Mouse (Mus musculus): ENCODE measurements around the gene Bsn. TPM values are rescaled to one million over a fixed set of nuclear protein-coding genes. Genes with fewer than 3 reads are reported as not detected.

Bsn gene
- polyA plus RNA-seq, 1 experiment from 2014 or later, result 0.59 TPM

DNA sequence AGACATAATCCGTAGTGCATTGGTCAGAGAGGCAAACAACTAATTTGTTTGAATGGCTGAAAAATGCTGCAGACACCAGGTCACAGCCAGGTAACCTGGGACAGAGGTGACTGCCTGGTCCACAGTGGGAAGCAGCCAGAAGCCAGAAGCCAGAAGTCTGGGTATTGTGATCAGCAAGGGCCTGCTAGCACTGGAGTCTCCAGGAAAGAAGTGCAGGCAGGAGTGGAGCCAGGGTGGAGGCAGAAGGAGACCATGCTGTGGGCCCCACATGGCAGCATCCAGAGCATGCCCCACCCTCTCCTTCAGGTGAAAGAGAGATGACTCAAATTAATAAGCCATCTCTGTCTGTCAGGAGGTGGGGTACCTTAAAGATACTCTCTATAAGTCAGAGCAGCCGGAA is 46.7 kb downstream of the Bsn start:
- Histone ChIP-seq H3K27ac (ENCODE audit: low read depth) (no peak overlapping the region), H3K4me2 (ENCODE audit: low read depth, low read length) (no peak overlapping the region), H3K9me3 (ENCODE audit: low read length) (no peaks in the 10 kb centered on the region), H3K27me3 (ENCODE audit: insufficient read depth, low read length) (no peaks in the 10 kb centered on the region), H3K9ac (replicated peaks) (no peak overlapping the region), H3K4me1 (ENCODE audit: insufficient read depth) (no peaks in the 10 kb centered on the region), H3K4me3 (ENCODE audit: low read depth, low read length) (no peak overlapping the region), H3K36me3 (replicated peaks; ENCODE audit: insufficient read depth, low read length) (no peaks in the 10 kb centered on the region)
- TF ChIP-seq EP300 (IDR thresholded peaks at IDR 0.05; ENCODE audit: low read depth) (no peak), CTCF (IDR thresholded peaks at IDR 0.05; ENCODE audit: low read depth) (no peak)
- ATAC-seq, result no peak
- WGBS (ENCODE audit: insufficient replicate concordance), result 73% methylated on average over 2 of the region's 2 CpGs
- no peak for DNase-seq

DNA sequence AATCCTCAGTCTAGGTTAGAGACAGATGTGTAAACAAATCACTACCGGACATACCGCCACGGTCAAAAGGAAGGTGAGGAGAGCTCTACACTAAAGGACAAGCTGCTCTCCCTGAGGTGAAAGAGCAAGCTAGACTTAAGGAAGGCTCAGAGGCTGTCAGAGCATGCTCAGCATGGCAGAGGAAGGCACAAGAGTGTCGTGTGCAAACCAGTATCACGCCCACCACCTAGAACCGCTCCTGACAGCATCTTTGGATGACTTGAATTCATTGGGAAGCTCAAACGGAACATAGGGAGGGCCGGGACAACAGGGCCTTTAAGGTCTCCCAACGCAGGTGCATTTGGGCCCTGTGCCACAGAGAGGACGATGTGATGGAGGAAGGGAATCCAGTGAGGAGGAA is 48.8 kb downstream of the Bsn start:
- Histone ChIP-seq H3K4me3 (ENCODE audit: low read depth, low read length) (no peak overlapping the region), H3K27me3 (ENCODE audit: insufficient read depth, low read length) (no peaks in the 10 kb centered on the region), H3K9me3 (ENCODE audit: low read length) (no peaks in the 10 kb centered on the region), H3K27ac (ENCODE audit: low read depth) (no peak overlapping the region), H3K4me2 (ENCODE audit: low read depth, low read length) (no peak overlapping the region), H3K4me1 (ENCODE audit: insufficient read depth) (no peaks in the 10 kb centered on the region), H3K36me3 (replicated peaks; ENCODE audit: insufficient read depth, low read length) (no peaks in the 10 kb centered on the region), H3K9ac (replicated peaks) (no peak overlapping the region)
- ATAC-seq (no peak), DNase-seq (no peak)
- WGBS (ENCODE audit: insufficient replicate concordance), result 79% methylated on average over 10 of the region's 10 CpGs
- TF ChIP-seq EP300 (IDR thresholded peaks at IDR 0.05; ENCODE audit: low read depth) (no peak), CTCF (IDR thresholded peaks at IDR 0.05; ENCODE audit: low read depth) (no peak)

DNA sequence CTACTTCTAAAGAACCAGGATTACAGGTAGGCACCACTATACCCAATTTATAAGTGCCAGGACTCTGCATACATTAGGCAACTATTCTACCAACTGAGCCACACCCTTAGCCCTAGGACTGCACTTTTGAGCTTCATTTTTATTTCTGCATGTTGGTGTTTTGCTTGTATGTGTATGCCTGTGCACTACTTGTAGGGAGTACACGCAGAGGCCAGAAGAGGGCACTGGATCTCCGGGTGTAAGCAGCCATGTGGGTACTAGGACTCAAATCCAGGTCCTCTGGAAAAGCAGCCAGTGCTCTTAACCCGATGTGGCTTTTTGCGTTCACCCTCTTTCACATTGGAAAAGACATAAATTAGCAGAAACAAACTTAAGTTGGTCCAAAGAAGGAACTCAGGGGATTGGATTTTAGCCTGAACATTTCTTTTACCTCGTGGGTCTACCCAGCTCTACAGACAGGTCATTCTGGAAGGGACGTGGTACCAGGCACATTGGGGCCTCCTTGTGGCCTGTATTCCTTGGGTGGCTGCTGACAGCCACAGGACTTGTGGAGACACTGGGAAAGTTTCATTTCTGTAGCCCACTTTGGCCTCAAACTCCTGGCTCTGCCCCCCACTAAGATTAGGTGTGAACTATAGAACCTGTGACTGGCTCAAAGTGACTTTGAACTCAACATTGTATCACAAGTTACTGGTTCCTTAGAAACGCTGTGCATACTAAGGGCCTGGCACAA is 50.1 kb downstream of the Bsn start:
- Histone ChIP-seq H3K27ac (ENCODE audit: low read depth) (no peak overlapping the region), H3K4me2 (ENCODE audit: low read depth, low read length) (no peak overlapping the region), H3K9me3 (ENCODE audit: low read length) (no peaks in the 10 kb centered on the region), H3K4me3 (ENCODE audit: low read depth, low read length) (no peak overlapping the region), H3K4me1 (ENCODE audit: insufficient read depth) (no peaks in the 10 kb centered on the region), H3K36me3 (replicated peaks; ENCODE audit: insufficient read depth, low read length) (no peaks in the 10 kb centered on the region), H3K9ac (replicated peaks) (no peak overlapping the region), H3K27me3 (ENCODE audit: insufficient read depth, low read length) (no peaks in the 10 kb centered on the region)
- DNase-seq (no peak), ATAC-seq (peak; percentile 60)
- WGBS (ENCODE audit: insufficient replicate concordance), result 70% methylated on average over 7 of the region's 7 CpGs
- TF ChIP-seq CTCF (IDR thresholded peaks at IDR 0.05; ENCODE audit: low read depth) (peak; percentile 42), EP300 (IDR thresholded peaks at IDR 0.05; ENCODE audit: low read depth) (no peak)

DNA sequence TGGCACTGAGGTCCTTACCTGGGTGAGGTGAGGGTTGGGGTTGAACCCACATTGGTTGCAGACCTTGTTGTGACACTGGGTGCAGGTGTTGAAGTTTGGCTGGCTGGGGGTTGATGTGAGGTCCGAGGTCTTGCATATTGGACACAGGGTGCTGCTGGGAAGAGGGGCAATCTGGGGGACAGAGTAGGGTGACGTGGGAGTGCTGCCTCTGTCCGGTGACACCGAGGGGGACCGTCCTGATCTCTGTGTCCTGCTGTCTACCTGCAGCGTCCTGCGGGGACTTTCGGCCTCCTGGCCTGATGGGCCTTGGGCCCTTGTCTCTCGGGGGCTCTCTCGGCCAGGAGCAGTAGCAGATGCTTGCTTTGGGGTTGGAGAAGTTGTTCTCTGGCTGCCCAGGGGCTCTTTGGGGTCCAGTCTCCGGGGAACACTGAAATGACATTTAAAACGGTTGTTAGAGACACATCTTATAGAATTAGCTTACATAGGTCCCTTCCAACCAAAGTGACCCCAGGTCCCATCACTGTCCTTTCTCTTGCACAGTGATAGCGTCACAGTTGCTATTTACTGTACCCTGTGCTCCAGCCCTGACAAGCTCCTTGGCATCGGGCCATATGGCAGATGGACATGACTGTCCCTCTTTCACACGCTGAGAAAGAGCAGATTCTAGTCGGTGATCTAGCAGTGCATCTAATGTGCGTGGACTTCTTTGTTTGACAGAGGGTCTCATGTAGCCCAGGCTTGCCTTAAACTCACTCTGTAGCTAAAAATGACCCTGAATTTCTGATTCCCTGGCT is 50.8 kb downstream of the Bsn start:
- Histone ChIP-seq H3K27me3 (ENCODE audit: insufficient read depth, low read length) (no peaks in the 10 kb centered on the region), H3K4me2 (ENCODE audit: low read depth, low read length) (no peak overlapping the region), H3K36me3 (replicated peaks; ENCODE audit: insufficient read depth, low read length) (no peaks in the 10 kb centered on the region), H3K9me3 (ENCODE audit: low read length) (no peaks in the 10 kb centered on the region), H3K4me3 (ENCODE audit: low read depth, low read length) (no peak overlapping the region), H3K4me1 (ENCODE audit: insufficient read depth) (no peaks in the 10 kb centered on the region), H3K9ac (replicated peaks) (no peak overlapping the region), H3K27ac (ENCODE audit: low read depth) (no peak overlapping the region)
- ATAC-seq (peak; percentile 85), DNase-seq (peak; percentile 68)
- WGBS (ENCODE audit: insufficient replicate concordance), result 71% methylated on average over 17 of the region's 17 CpGs
- TF ChIP-seq EP300 (IDR thresholded peaks at IDR 0.05; ENCODE audit: low read depth) (no peak), CTCF (IDR thresholded peaks at IDR 0.05; ENCODE audit: low read depth) (no peak)

DNA sequence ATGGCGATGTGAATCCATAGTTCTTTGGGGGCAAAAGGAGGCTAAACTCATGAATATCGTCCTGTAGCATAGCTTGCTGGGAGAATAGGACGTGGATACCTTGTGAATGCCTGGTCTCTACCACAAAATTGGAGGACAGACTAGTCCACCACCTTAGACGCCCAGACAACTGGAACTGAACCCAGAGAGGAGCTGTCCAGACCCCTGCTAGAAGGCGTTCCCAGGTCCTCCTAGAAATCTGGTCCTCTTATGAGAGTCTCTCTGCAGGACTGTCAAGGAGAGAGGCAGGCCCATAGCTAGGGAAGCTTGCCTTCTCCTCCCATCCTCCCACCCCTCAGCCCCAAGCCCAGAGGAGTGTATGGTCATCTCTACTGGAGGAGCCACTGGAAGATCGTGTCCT is 52.1 kb downstream of the Bsn start:
- H3K4me2 ChIP-seq (ENCODE audit: low read depth, low read length), result no peak overlapping the region

DNA sequence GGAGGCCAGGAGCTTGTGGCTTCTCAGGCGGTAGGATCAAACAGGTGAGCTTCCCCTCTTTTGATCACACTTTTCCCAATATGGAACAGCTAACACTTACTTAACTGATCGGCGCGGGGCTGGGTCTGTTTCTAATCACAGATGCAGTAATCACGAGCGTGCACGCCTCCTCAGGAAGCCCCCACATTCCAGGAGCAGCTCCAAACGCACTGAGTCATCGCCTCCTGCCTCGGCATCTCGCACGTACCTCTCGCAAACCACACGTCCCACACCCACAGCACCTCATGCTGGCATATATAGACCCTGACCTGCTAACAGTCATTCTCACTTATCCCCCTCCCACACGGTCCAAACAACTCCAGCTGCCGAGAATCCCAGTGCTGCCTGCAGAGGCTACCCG is 52.7 kb downstream of the Bsn start:
- DNase-seq (no peak), ATAC-seq (no peak)
- no peak for TF ChIP-seq CTCF (IDR thresholded peaks at IDR 0.05; ENCODE audit: low read depth)
- TF ChIP-seq EP300 (IDR thresholded peaks at IDR 0.05; ENCODE audit: low read depth), result no peak
- no peak overlapping the region for H3K4me2 ChIP-seq (ENCODE audit: low read depth, low read length)
- H3K36me3 ChIP-seq (replicated peaks; ENCODE audit: insufficient read depth, low read length), result no peaks in the 10 kb centered on the region
- H3K27ac ChIP-seq (ENCODE audit: low read depth), result no peak overlapping the region
- no peak overlapping the region for H3K4me3 ChIP-seq (ENCODE audit: low read depth, low read length)
- no peak overlapping the region for H3K9ac ChIP-seq (replicated peaks)
- H3K27me3 ChIP-seq (ENCODE audit: insufficient read depth, low read length), result no peaks in the 10 kb centered on the region
- no peaks in the 10 kb centered on the region for H3K4me1 ChIP-seq (ENCODE audit: insufficient read depth)
- H3K9me3 ChIP-seq (ENCODE audit: low read length), result no peaks in the 10 kb centered on the region
- 27% methylated on average over 17 of the region's 17 CpGs for WGBS (ENCODE audit: insufficient replicate concordance)

More for the DNA sequence above, 52.1 kb downstream of the Bsn start:
- Histone ChIP-seq H3K9me3 (ENCODE audit: low read length) (no peaks in the 10 kb centered on the region), H3K27me3 (ENCODE audit: insufficient read depth, low read length) (no peaks in the 10 kb centered on the region), H3K27ac (ENCODE audit: low read depth) (no peak overlapping the region), H3K4me1 (ENCODE audit: insufficient read depth) (no peaks in the 10 kb centered on the region), H3K36me3 (replicated peaks; ENCODE audit: insufficient read depth, low read length) (no peaks in the 10 kb centered on the region), H3K4me3 (ENCODE audit: low read depth, low read length) (no peak overlapping the region), H3K9ac (replicated peaks) (no peak overlapping the region)
- DNase-seq, result no peak
- TF ChIP-seq CTCF (IDR thresholded peaks at IDR 0.05; ENCODE audit: low read depth), result no peak
- no peak for TF ChIP-seq EP300 (IDR thresholded peaks at IDR 0.05; ENCODE audit: low read depth)
- ATAC-seq, result no peak
- WGBS (ENCODE audit: insufficient replicate concordance), result 76% methylated on average over 6 of the region's 6 CpGs

All from liver, postnatal 0 days (tissue).